Mouse (Mus musculus) megakaryocyte, embryonic 14.5 days (primary cell): ENCODE measurements around the gene Als2.

Experiments
- FLI1 ChIP-seq: IDR thresholded peaks from 2 replicates; pipeline ENCODE4 v1.6.1; 2012; ENCODE audit warnings: low read length, inconsistent platforms, mixed read lengths
- GATA1 ChIP-seq: IDR thresholded peaks from 3 replicates; pipeline ENCODE4 v1.6.1; 2012; ENCODE audit warnings: mixed read lengths, low read length, inconsistent platforms, borderline replicate concordance

GRCm38 (mm10) chr1:59236856-59237441, at the start of gene Als2:
- TF ChIP-seq GATA1: no peak
- no peak for TF ChIP-seq FLI1
